Mouse (Mus musculus): ENCODE data around the gene Rec8.

Gene Rec8

GRCm38 (mm10) chr14:55641291-55641690, 23.5 kb downstream of the Rec8 start:
- no peak for DNase-seq (ENCODE audit: low spot score in 2 of 2)

DNA sequence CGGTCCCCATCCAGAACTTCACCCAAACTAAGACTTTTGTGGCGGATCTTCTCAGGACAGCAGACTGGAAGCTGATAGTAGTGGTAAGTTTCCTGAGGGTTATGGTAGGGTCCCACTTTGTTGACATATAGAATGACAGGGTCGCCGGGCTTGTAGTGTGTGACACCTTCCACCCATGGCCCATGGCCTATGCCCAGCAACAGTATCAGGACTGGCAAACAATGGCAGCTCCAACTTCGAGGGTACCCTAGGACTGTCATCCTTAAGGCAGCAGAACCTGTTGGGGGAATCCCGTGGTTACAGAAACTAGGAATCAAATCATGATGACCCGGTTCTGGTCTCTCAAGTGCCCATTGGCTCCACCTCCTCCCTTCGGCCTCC, 24.8 kb downstream of the Rec8 start:
- no peak for DNase-seq (ENCODE audit: low spot score in 2 of 2)

- DNase-seq (ENCODE audit: low spot score in 2 of 2) = peak; percentile 91 to 93
Observed at GRCm38 (mm10) chr14:55643060-55643907, 25.4 kb downstream of the Rec8 start, which contains the start of gene Tm9sf1. Tm9sf1 (minus strand) TSS chr14:55643806.

- no peak for DNase-seq (ENCODE audit: low spot score in 2 of 2)
Observed at GRCm38 (mm10) chr14:55644261-55644888, 26.5 kb downstream of the Rec8 start.

DNA sequence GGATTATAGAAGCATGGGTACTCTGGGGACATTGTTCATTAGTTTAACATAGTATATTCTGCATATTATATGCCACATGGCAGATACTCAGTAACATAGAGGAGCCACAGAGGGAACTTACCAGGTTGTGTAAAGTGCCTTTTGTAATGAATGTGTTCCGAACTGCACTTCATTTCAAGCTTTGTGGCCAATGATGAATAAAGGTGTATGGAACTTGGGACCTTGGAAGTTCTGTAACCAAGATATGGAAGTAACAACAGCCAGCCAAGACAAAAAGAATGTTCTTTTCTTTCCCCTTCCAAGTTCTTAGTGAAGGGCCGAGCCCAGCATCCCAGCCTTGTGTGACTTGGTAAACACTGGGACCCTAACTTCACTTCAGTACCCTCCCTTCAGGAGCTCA, 32.0 kb downstream of the Rec8 start, which contains the start of gene Tssk4:
Tssk4 (plus strand) TSS at position 301 of the 400 bp plus-strand sequence.
- DNase-seq (ENCODE audit: low spot score in 2 of 2) = no peak

DNA sequence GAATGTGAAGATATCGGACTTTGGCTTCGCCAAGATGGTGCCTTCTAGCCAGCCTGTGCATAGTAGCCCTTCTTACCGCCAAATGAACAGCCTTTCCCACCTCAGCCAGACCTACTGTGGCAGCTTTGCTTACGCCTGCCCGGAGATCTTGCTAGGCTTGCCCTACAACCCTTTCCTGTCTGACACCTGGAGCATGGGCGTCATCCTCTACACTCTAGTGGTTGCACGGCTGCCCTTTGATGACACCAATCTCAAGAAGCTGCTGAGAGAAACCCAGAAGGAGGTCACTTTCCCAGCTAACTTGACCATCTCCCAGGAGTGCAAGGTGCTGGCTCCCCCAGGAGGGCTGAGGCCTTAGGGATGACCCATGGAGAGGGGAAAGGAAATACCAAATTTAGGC, 33.7 kb downstream of the Rec8 start:
- no peak for DNase-seq (ENCODE audit: low spot score in 2 of 2)

DNA sequence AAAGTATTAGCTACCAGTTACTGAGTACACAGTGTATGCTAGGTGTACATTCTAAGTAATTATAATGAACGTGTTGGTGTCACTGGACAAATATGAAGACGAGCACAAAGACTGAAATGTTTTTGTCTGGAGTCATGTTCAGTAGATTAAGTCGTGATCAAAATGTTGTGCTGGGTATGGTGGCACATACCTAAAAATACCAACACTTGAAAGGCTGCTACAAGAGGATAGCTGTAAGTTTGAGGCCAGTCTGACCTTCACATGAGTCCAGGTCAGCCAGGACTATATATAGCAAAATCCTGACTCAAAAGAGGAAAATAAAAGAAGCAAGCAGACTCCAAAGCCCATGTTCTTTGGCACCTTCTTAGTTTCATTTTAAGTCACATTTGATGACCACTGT, 39.1 kb downstream of the Rec8 start:
- DNase-seq (ENCODE audit: low spot score in 2 of 2) = no peak

- DNase-seq (ENCODE audit: low spot score in 2 of 2) = no peak
Observed at GRCm38 (mm10) chr14:55658011-55658410, 40.2 kb downstream of the Rec8 start.

- peak; percentile 54 to 70 for DNase-seq (ENCODE audit: low spot score in 2 of 2)
Observed at GRCm38 (mm10) chr14:55659960-55660573, 42.2 kb downstream of the Rec8 start, which contains the start of gene Mdp1. Mdp1 (minus strand) TSS chr14:55660508.

DNA sequence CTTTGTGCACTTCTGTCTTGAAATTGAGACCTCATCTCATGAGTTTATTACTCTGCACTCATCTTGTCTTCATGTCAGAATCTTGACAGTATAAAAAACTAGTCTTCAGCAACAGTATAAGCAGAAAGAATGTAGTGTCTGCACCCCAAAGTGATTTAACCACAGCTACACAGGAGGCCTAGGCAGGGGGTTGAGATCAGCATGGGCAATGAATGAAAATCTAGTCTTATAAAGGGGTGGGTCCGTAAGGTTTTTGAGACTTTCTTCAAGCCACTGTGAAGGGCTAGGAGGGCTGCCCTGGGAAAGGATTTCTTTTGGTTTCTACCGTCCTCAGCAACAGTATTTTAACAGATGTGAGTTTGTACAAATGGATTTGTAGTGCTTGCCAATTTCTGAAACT, 42.8 kb downstream of the Rec8 start:
- DNase-seq (ENCODE audit: low spot score in 2 of 2) = no peak

GRCm38 (mm10) chr14:55671486-55671832, 53.6 kb downstream of the Rec8 start:
- DNase-seq (ENCODE audit: low spot score in 2 of 2) = no peak

- DNase-seq (ENCODE audit: low spot score in 2 of 2) = peak; percentile 95
Observed at GRCm38 (mm10) chr14:55671833-55672740, 54.2 kb downstream of the Rec8 start, which contains the start of the genes Gmpr2 and Nedd8. Gmpr2 (plus strand) TSS chr14:55671941. Nedd8 (minus strand) TSS chr14:55672124.

GRCm38 (mm10) chr14:55672741-55673060, 54.9 kb downstream of the Rec8 start:
- no peak for DNase-seq (ENCODE audit: low spot score in 2 of 2)
